Mouse (Mus musculus) cortical plate, adult 2 months (tissue): ENCODE results near the gene Dcbld1.

Experiments
- CTCF ChIP-seq: fragments of 200-500 bp; IDR thresholded peaks from 2 replicates; pipeline ENCODE4 v1.5.1; 2011; ENCODE audit warnings: mild to moderate bottlenecking, control low read depth, low read length; ENCODE audit not compliant: insufficient read depth; ENCODE audit errors: extremely low read depth
- POLR2A ChIP-seq: fragments of 200-500 bp; IDR thresholded peaks from 2 replicates; pipeline ENCODE4 v1.6.1; 2011; ENCODE audit warnings: mild to moderate bottlenecking, low read length, control low read depth; ENCODE audit not compliant: insufficient read depth; ENCODE audit errors: extremely low read depth

DNA sequence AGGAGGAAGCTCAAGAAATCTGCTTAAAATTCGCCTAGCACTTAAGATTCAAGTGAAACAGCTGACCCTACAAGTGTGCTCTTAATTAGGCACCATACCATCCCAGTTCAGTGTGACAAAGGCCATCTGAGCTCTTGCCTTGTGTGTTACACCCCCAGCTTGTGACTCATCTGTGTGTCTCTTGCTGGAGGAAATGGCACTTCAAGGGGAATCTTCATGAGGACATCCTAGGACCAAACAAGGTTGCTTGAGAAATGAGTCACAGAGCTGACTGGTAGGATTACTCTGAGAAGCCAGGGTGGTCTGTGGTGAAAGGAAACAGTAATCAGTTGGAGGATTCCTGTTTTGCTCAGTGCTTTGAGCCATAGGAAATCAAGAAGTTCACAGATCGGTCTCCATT is 39.6 kb downstream of the Dcbld1 start:
- TF ChIP-seq CTCF (no peak), POLR2A (no peak)
